Mouse (Mus musculus): ENCODE data around the gene 4930469K13Rik. TPM values are rescaled to one million over a fixed set of nuclear protein-coding genes. Genes with fewer than 3 reads are reported as not detected.

The 4930469K13Rik gene
- polyA plus RNA-seq, 1 experiment from 2014 or later: not detected

- whole genome bisulfite sequencing (ENCODE audit: missing documents): 78% methylated on average over 5 of the region's 5 CpGs
- Histone ChIP-seq H3K79me2 (ENCODE audit: inconsistent target) (no peaks in the 10 kb centered on the region), H3K27ac (no peak overlapping the region), H3K4me3 (ENCODE audit: inconsistent target) (no peak overlapping the region), H3K36me3 (ENCODE audit: inconsistent target) (no peaks in the 10 kb centered on the region)
These were observed 95.8 kb downstream of the 4930469K13Rik start for GRCm38 (mm10) chr11:34002593-34002965.

- 0% methylated on average over 5 of the region's 5 CpGs for WGBS (ENCODE audit: missing documents)
These were observed 96.3 kb downstream of the 4930469K13Rik start for GRCm38 (mm10) chr11:34001938-34002592.

GRCm38 (mm10) chr11:34000416-34000815, 97.9 kb downstream of the 4930469K13Rik start:
- H3K79me2 ChIP-seq (ENCODE audit: inconsistent target): no peaks in the 10 kb centered on the region
- no peak overlapping the region for H3K4me3 ChIP-seq (ENCODE audit: inconsistent target)
- no peaks in the 10 kb centered on the region for H3K36me3 ChIP-seq (ENCODE audit: inconsistent target)
- WGBS (ENCODE audit: missing documents): 55% methylated on average over 3 of the region's 3 CpGs
- no peak overlapping the region for H3K27ac ChIP-seq

More at GRCm38 (mm10) chr11:34001938-34002592, 96.3 kb downstream of the 4930469K13Rik start:
- Histone ChIP-seq H3K4me3 (ENCODE audit: inconsistent target) (no peak overlapping the region), H3K79me2 (ENCODE audit: inconsistent target) (no peaks in the 10 kb centered on the region), H3K36me3 (ENCODE audit: inconsistent target) (no peaks in the 10 kb centered on the region), H3K27ac (no peak overlapping the region)

- Histone ChIP-seq H3K4me3 (ENCODE audit: inconsistent target) (no peak overlapping the region), H3K79me2 (ENCODE audit: inconsistent target) (no peaks in the 10 kb centered on the region), H3K27ac (no peak overlapping the region), H3K36me3 (ENCODE audit: inconsistent target) (no peaks in the 10 kb centered on the region)
- 95% methylated on average over 10 of the region's 10 CpGs for WGBS (ENCODE audit: missing documents)
These were observed 100.1 kb downstream of the 4930469K13Rik start for GRCm38 (mm10) chr11:33998244-33998643.

GRCm38 (mm10) chr11:33993496-33993895, 104.9 kb downstream of the 4930469K13Rik start:
- Histone ChIP-seq H3K4me3 (ENCODE audit: inconsistent target) (no peak overlapping the region), H3K27ac (no peak overlapping the region), H3K79me2 (ENCODE audit: inconsistent target) (no peaks in the 10 kb centered on the region), H3K36me3 (ENCODE audit: inconsistent target) (no peaks in the 10 kb centered on the region)
- WGBS (ENCODE audit: missing documents): 88% methylated on average over 5 of the region's 5 CpGs

GRCm38 (mm10) chr11:33992938-33993337, 105.4 kb downstream of the 4930469K13Rik start, which contains the start of gene Kcnip1:
TSS of gene Kcnip1 (minus strand) at chr11:33993152.
- H3K36me3 ChIP-seq (ENCODE audit: inconsistent target): no peaks in the 10 kb centered on the region
- no peak within 1 kb of the TSS for H3K4me3 ChIP-seq (ENCODE audit: inconsistent target)
- 72% methylated on average over 12 of the region's 12 CpGs for WGBS (ENCODE audit: missing documents)
- no peak within 1 kb of the TSS for H3K27ac ChIP-seq
- no peaks in the 10 kb centered on the region for H3K79me2 ChIP-seq (ENCODE audit: inconsistent target)

GRCm38 (mm10) chr11:33990002-33990401, 108.4 kb downstream of the 4930469K13Rik start:
- Histone ChIP-seq H3K79me2 (ENCODE audit: inconsistent target) (no peaks in the 10 kb centered on the region), H3K4me3 (ENCODE audit: inconsistent target) (no peak overlapping the region), H3K36me3 (ENCODE audit: inconsistent target) (no peaks in the 10 kb centered on the region), H3K27ac (no peak overlapping the region)
- WGBS (ENCODE audit: missing documents): 94% methylated on average over 5 of the region's 5 CpGs

GRCm38 (mm10) chr11:33986525-33986924, 111.8 kb downstream of the 4930469K13Rik start:
- no peak overlapping the region for H3K4me3 ChIP-seq (ENCODE audit: inconsistent target)
- 20% methylated on average over 2 of the region's 2 CpGs for WGBS (ENCODE audit: missing documents)
- no peaks in the 10 kb centered on the region for H3K79me2 ChIP-seq (ENCODE audit: inconsistent target)
- no peaks in the 10 kb centered on the region for H3K36me3 ChIP-seq (ENCODE audit: inconsistent target)
- no peak overlapping the region for H3K27ac ChIP-seq

- Histone ChIP-seq H3K27ac (no peak overlapping the region), H3K4me3 (ENCODE audit: inconsistent target) (no peak overlapping the region), H3K79me2 (ENCODE audit: inconsistent target) (no peaks in the 10 kb centered on the region), H3K36me3 (ENCODE audit: inconsistent target) (no peaks in the 10 kb centered on the region)
- WGBS (ENCODE audit: missing documents): 87% methylated on average over 4 of the region's 4 CpGs
These were observed 118.2 kb downstream of the 4930469K13Rik start for GRCm38 (mm10) chr11:33980146-33980545.

- H3K27ac ChIP-seq: no peak overlapping the region
- WGBS (ENCODE audit: missing documents): 97% methylated on average over 2 of the region's 2 CpGs
- H3K79me2 ChIP-seq (ENCODE audit: inconsistent target): no peaks in the 10 kb centered on the region
- no peaks in the 10 kb centered on the region for H3K36me3 ChIP-seq (ENCODE audit: inconsistent target)
- no peak overlapping the region for H3K4me3 ChIP-seq (ENCODE audit: inconsistent target)
These were observed 123.2 kb downstream of the 4930469K13Rik start for GRCm38 (mm10) chr11:33975121-33975520.

GRCm38 (mm10) chr11:33974341-33975040, 123.9 kb downstream of the 4930469K13Rik start:
- H3K36me3 ChIP-seq (ENCODE audit: inconsistent target): no peaks in the 10 kb centered on the region
- H3K4me3 ChIP-seq (ENCODE audit: inconsistent target): no peak overlapping the region
- H3K79me2 ChIP-seq (ENCODE audit: inconsistent target): no peaks in the 10 kb centered on the region
- H3K27ac ChIP-seq: no peak overlapping the region
- 93% methylated on average over 13 of the region's 14 CpGs for WGBS (ENCODE audit: missing documents)

GRCm38 (mm10) chr11:33972114-33972513, 126.2 kb downstream of the 4930469K13Rik start:
- no peak overlapping the region for H3K27ac ChIP-seq
- no peak overlapping the region for H3K4me3 ChIP-seq (ENCODE audit: inconsistent target)
- 89% methylated on average over 7 of the region's 7 CpGs for WGBS (ENCODE audit: missing documents)
- H3K79me2 ChIP-seq (ENCODE audit: inconsistent target): no peaks in the 10 kb centered on the region
- H3K36me3 ChIP-seq (ENCODE audit: inconsistent target): no peaks in the 10 kb centered on the region

GRCm38 (mm10) chr11:33969199-33969598, 129.2 kb downstream of the 4930469K13Rik start:
- H3K79me2 ChIP-seq (ENCODE audit: inconsistent target): no peaks in the 10 kb centered on the region
- H3K27ac ChIP-seq: no peak overlapping the region
- WGBS (ENCODE audit: missing documents): 95% methylated on average over 3 of the region's 3 CpGs
- H3K36me3 ChIP-seq (ENCODE audit: inconsistent target): no peaks in the 10 kb centered on the region
- H3K4me3 ChIP-seq (ENCODE audit: inconsistent target): no peak overlapping the region

- Histone ChIP-seq H3K27ac (no peak overlapping the region), H3K79me2 (ENCODE audit: inconsistent target) (no peaks in the 10 kb centered on the region)
- WGBS (ENCODE audit: missing documents): 5% methylated on average over 4 of the region's 4 CpGs
These were observed 130.6 kb downstream of the 4930469K13Rik start for GRCm38 (mm10) chr11:33967708-33968107.

GRCm38 (mm10) chr11:33965380-33965779, 133.0 kb downstream of the 4930469K13Rik start:
- no peak overlapping the region for H3K4me3 ChIP-seq (ENCODE audit: inconsistent target)
- no peaks in the 10 kb centered on the region for H3K36me3 ChIP-seq (ENCODE audit: inconsistent target)
- no peak overlapping the region for H3K27ac ChIP-seq
- WGBS (ENCODE audit: missing documents): 4% methylated on average over 2 of the region's 2 CpGs
- no peaks in the 10 kb centered on the region for H3K79me2 ChIP-seq (ENCODE audit: inconsistent target)

More at GRCm38 (mm10) chr11:33967708-33968107, 130.6 kb downstream of the 4930469K13Rik start:
- H3K36me3 ChIP-seq (ENCODE audit: inconsistent target): no peaks in the 10 kb centered on the region
- H3K4me3 ChIP-seq (ENCODE audit: inconsistent target): no peak overlapping the region

All from macrophage (primary cell).